Mouse (Mus musculus): Measurements from ENCODE around the gene Gm28539. TPM values are rescaled to one million over a fixed set of nuclear protein-coding genes. Genes with fewer than 3 reads are reported as not detected.
"Not testable (repeated sequence)": the region's sequence is repeated elsewhere in the genome, so short reads cannot be mapped to it uniquely, and the experiment has no call there.

The Gm28539 gene
- polyA plus RNA-seq, 1 experiment from 2014 or later: not detected

DNA sequence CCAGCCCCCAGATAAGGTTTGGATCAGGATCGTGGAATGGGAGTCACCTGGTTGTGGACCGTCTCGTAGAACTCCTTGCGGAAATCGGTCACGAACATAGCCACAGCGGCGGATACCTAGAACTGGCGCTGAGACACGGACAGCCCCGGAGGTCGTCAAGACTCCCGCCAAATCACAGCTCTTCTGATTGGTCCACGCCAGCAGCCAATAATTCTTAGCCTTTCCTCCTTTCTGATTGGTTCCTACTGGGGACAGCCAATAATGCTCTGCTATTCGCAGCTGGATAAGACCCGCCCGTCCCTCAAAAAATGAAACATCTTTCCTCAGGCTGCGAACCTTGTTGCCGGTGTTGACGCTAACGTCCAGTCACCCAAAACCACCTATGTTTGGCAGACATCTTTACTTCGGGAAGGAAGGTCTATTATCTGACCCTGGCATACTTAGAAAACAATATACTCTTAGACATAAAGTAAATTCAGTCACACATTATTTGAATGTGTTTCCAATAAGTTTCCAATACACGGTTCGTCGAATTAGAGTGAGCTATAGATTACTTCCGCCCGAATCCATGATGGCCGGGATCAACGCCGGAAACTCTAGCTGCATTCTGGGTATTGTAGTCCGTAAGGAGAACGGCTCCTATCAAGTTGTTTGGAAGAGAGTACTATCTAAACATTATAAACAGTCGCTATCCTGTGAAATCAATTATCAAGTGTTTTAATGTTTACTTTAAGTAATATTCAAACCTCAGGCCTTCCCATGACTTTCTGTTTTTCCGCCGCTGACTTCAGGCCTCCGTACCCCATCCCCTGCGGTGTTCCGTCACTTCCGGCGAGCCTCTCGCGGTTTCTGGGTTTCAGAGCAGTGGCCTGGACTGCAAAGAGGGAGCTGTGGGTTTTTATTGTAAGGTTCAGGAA is 24.7 kb upstream of the Gm28539 start, which contains the start of the genes Ufd1 and Cdc45:
Gene Ufd1 (plus strand): TSS at position 312 of the 917 bp plus-strand sequence.
Gene Cdc45 (minus strand): TSS at position 520 of the 917 bp plus-strand sequence.
- Histone ChIP-seq H3K27me3 (no peaks in the 10 kb centered on the region), H3K27ac (peak within 1 kb of the TSS; percentile 78), H3K9ac (peak within 1 kb of the TSS; percentile 83), H3K9me3 (replicated peaks) (no peaks in the 10 kb centered on the region), H3K4me2 (peak within 1 kb of the TSS; percentile 80), H3K36me3 (peaks cover 60% of the 10 kb centered on the region), H3K4me1 (replicated peaks) (peaks cover 44% of the 10 kb centered on the region), H3K4me3 (replicated peaks) (peak within 1 kb of the TSS; percentile 73)
- DNase-seq: peak; percentile 88
- ATAC-seq (ENCODE audit: low read depth): peak; percentile 90
- under 1% methylated on average over 42 of the region's 42 CpGs for WGBS (ENCODE audit: insufficient replicate concordance)

DNA sequence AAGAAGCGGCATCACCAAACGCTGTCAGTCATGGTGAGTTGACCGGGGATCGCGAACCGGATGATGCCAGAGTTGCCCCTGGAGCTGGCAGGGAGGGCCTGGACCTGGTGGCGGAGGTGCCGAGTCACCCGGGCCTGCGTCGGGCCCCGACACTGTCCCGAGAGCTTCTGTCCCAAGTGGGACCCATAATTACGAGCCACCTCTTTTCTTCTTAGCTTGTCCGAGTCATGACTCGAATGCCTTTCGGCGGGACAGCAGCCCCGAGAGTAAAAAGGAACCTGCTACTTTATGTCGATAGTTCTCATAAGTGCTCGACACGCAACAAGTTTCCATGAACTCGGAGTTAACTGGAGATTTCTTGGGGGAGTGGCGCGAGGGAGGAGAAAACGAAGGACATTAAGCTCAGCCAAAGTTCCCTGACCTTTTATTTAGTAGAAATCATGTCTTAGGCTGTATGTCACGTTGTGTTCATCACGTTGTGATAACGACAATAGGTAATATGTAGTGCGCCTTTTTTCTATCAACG is 23.9 kb upstream of the Gm28539 start:
- H3K4me1 ChIP-seq (replicated peaks): peaks cover 44% of the 10 kb centered on the region
- H3K4me2 ChIP-seq: peak overlapping the region; percentile 80
- no peak for DNase-seq
- no peaks in the 10 kb centered on the region for H3K9me3 ChIP-seq (replicated peaks)
- peak overlapping the region; percentile 78 for H3K27ac ChIP-seq
- WGBS (ENCODE audit: insufficient replicate concordance): 1% methylated on average over 31 of the region's 31 CpGs
- H3K9ac ChIP-seq: peak overlapping the region; percentile 81
- no peaks in the 10 kb centered on the region for H3K27me3 ChIP-seq
- peaks cover 60% of the 10 kb centered on the region for H3K36me3 ChIP-seq
- peak; percentile 50 for ATAC-seq (ENCODE audit: low read depth)
- H3K4me3 ChIP-seq (replicated peaks): peak overlapping the region; percentile 73

DNA sequence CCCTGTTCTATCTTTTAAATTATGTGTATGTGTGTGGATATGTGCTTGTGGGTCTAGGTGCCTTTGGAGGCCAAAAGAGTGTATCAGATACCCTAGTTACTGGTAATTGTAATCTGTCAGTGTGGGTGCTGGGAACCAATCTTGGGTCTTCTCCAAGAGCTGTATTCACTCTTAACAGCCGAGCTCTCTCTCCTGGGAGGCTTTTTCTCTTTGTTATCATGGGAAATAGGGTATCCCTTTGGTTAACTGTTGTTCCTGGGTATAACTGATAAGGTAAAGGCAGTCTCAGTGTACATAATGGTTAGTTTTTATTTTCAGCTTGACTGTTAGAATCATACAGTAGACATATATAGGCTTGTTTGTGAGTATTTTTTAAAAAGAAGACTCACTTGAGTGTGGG is 14.0 kb upstream of the Gm28539 start:
- no peak overlapping the region for H3K27ac ChIP-seq
- H3K4me2 ChIP-seq: no peak overlapping the region
- H3K36me3 ChIP-seq: peaks cover 98% of the 10 kb centered on the region
- no peaks in the 10 kb centered on the region for H3K9me3 ChIP-seq (replicated peaks)
- 25% methylated on average over 1 of the region's 1 CpGs for WGBS (ENCODE audit: insufficient replicate concordance)
- no peaks in the 10 kb centered on the region for H3K27me3 ChIP-seq
- no peak overlapping the region for H3K4me3 ChIP-seq (replicated peaks)
- no peak for DNase-seq
- no peak overlapping the region for H3K9ac ChIP-seq
- ATAC-seq (ENCODE audit: low read depth): peak; percentile 23; the same call in 1 of the 2 replicates
- H3K4me1 ChIP-seq (replicated peaks): peaks cover 21% of the 10 kb centered on the region

DNA sequence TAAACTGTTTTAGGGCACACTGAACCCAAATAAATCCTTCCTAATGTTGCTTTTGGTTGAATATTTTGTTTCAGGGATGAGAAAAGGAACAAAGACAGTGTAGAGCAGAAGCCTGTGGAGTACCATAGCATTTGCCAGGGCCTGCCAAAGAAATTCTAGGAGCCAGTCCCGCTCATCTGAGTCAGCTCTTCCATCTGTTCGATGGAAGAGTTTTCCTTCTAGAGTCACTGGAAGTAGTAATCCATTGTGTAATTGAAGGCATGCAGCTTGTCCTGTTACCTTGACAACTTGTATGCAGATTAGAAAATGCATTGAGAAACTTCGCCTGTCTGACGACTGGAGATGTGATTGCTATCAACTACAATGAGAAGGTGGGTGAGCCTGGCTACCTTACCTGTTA is 13.5 kb upstream of the Gm28539 start:
- no peak overlapping the region for H3K4me3 ChIP-seq (replicated peaks)
- H3K27me3 ChIP-seq: no peaks in the 10 kb centered on the region
- H3K4me2 ChIP-seq: no peak overlapping the region
- no peak overlapping the region for H3K9ac ChIP-seq
- no peak for DNase-seq
- H3K27ac ChIP-seq: no peak overlapping the region
- peaks cover 21% of the 10 kb centered on the region for H3K4me1 ChIP-seq (replicated peaks)
- no peaks in the 10 kb centered on the region for H3K9me3 ChIP-seq (replicated peaks)
- peaks cover 98% of the 10 kb centered on the region for H3K36me3 ChIP-seq
- WGBS (ENCODE audit: insufficient replicate concordance): 73% methylated on average over 4 of the region's 4 CpGs
- no peak for ATAC-seq (ENCODE audit: low read depth)

DNA sequence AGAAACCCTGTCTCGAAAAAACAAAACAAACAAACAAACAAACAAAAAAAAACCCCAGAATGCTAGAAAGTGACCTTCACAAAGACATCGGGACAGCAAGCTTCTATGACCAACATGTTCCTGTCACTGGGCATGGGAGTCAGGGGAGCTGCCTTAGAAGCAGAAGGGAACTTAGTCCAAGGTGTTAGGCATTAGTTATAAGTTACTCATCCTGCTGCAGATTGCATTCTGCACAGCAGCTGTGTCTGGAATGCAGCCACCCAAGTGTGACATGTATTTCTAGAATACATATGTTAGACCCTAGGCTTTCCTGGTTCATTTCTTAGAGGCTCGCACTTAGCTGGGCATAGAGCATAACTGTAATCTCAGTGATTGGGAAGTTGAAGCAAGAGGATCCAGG is 7.8 kb upstream of the Gm28539 start:
- 82% methylated on average over 3 of the region's 3 CpGs for WGBS (ENCODE audit: insufficient replicate concordance)
- Histone ChIP-seq H3K4me1 (replicated peaks) (no peaks in the 10 kb centered on the region), H3K36me3 (peaks cover 98% of the 10 kb centered on the region), H3K27ac (no peak overlapping the region), H3K4me2 (no peak overlapping the region), H3K9ac (no peak overlapping the region), H3K27me3 (no peaks in the 10 kb centered on the region), H3K4me3 (replicated peaks) (no peak overlapping the region), H3K9me3 (replicated peaks) (no peaks in the 10 kb centered on the region)
- DNase-seq (no peak), ATAC-seq (ENCODE audit: low read depth) (no peak)

DNA sequence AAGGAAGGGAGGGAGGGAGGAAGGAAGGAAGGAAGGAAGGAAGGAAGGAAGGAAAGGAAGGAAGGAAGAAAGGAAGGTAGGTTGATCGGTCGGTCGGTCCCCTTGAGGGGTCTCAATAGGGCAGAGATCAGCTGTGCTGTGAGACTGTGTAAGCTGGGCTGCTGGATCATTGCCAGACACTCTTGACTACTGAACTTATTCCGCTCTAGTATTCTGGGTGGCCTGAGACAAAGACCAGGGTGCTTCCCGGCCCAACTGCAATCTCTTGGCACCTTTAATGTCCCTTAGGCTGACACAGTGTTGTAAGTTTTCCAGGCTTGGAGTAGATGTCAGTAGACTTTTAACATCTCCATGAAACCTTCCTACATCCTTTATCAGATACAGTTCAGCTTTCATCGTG is 7.3 kb upstream of the Gm28539 start:
- DNase-seq: no peak
- Histone ChIP-seq H3K9ac (no peak overlapping the region), H3K4me1 (replicated peaks) (no peaks in the 10 kb centered on the region), H3K27me3 (no peaks in the 10 kb centered on the region), H3K9me3 (replicated peaks) (no peaks in the 10 kb centered on the region), H3K4me3 (replicated peaks) (no peak overlapping the region), H3K27ac (no peak overlapping the region), H3K36me3 (peaks cover 98% of the 10 kb centered on the region), H3K4me2 (no peak overlapping the region)
- 79% methylated on average over 6 of the region's 6 CpGs for WGBS (ENCODE audit: insufficient replicate concordance)
- ATAC-seq (ENCODE audit: low read depth): no peak

DNA sequence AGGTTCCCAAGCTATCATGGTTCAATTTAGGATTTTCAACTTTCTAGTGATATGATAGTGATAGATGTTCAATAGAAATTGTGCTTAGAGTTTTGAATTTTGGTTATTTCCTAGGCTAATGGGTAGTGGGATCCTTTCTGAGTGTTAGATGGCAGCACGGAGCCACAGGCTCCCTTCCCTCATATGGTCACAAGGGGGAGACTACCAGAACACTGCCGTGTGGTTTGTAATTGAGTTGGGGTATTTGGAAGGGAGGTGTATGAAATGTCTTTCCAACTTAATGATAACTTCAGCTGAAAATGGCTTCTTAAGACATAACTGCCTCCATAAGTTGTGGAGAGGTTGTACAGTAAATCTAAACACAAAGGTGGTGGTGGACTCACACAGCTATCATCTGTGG is 2.9 kb upstream of the Gm28539 start:
- WGBS (ENCODE audit: insufficient replicate concordance): 86% methylated on average over 2 of the region's 2 CpGs
- H3K27ac ChIP-seq: no peak overlapping the region

DNA sequence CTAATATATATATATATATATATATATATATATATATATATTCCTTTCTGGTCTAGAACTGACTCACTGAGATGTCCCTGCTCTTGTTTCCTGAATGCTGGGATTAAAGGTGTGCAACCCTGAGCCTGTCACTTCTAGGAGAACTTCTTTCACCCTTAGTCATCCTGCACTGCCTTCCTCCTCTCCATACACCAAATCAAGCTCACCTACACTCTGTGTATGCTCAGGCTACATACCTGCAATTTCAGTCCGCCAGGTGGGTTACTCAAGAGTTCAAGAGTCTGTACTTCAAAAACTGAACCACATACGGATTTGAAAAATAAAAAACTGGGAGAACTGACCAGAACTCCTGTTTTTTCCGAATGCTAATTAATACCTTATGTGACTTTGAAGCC is 314 bp upstream of the Gm28539 start:
- no peaks in the 10 kb centered on the region for H3K9me3 ChIP-seq (replicated peaks)
- no peak overlapping the region; the same call in 1 of the 2 replicates for H3K27ac ChIP-seq
- no peaks in the 10 kb centered on the region for H3K27me3 ChIP-seq
- H3K4me3 ChIP-seq (replicated peaks): peak overlapping the region; percentile 90
- ATAC-seq (ENCODE audit: low read depth) (peak; percentile 14; the same call in 1 of the 2 replicates), DNase-seq (no peak)
- 27% methylated on average over 3 of the region's 3 CpGs for WGBS (ENCODE audit: insufficient replicate concordance)
- peaks cover 13% of the 10 kb centered on the region for H3K4me1 ChIP-seq (replicated peaks)
- peak overlapping the region; percentile 85 for H3K4me2 ChIP-seq
- H3K9ac ChIP-seq: peak overlapping the region; percentile 95; the same call in 1 of the 2 replicates
- H3K36me3 ChIP-seq: peaks cover 58% of the 10 kb centered on the region

More for the DNA sequence above, 2.9 kb upstream of the Gm28539 start:
- no peak overlapping the region for H3K4me3 ChIP-seq (replicated peaks)
- no peaks in the 10 kb centered on the region for H3K27me3 ChIP-seq
- H3K9ac ChIP-seq: no peak overlapping the region
- H3K36me3 ChIP-seq: peaks cover 74% of the 10 kb centered on the region
- H3K4me2 ChIP-seq: no peak overlapping the region
- ATAC-seq (ENCODE audit: low read depth): no peak
- no peak for DNase-seq
- H3K9me3 ChIP-seq (replicated peaks): no peaks in the 10 kb centered on the region
- peaks cover 13% of the 10 kb centered on the region for H3K4me1 ChIP-seq (replicated peaks)

DNA sequence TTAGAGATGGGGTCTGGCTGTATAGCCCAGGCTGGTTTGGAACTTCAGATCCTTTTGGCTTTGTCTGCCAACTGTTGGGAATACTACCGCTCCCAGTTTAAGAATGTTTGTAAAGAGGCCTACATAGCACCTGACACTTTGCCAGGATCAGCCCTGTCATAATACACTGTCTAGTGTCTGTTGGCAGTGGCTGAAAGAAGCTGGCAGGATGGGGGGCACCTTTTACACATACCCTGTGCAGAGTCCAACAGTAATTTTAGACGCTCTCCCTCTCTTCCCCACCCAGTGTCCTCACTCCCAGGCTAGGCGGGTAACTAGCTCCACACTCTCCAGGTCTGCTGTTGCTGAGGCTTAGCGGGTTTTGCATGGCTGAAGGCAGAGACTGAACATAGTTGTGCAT is 2.0 kb downstream of the Gm28539 start:
- H3K4me3 ChIP-seq (replicated peaks): no peak overlapping the region
- DNase-seq: no peak
- peaks cover 13% of the 10 kb centered on the region for H3K4me1 ChIP-seq (replicated peaks)
- H3K27me3 ChIP-seq: no peaks in the 10 kb centered on the region
- ATAC-seq (ENCODE audit: low read depth): no peak
- no peak overlapping the region for H3K27ac ChIP-seq
- no peaks in the 10 kb centered on the region for H3K9me3 ChIP-seq (replicated peaks)
- 82% methylated on average over 4 of the region's 4 CpGs for WGBS (ENCODE audit: insufficient replicate concordance)
- no peak overlapping the region for H3K9ac ChIP-seq
- peaks cover 35% of the 10 kb centered on the region for H3K36me3 ChIP-seq
- no peak overlapping the region for H3K4me2 ChIP-seq

DNA sequence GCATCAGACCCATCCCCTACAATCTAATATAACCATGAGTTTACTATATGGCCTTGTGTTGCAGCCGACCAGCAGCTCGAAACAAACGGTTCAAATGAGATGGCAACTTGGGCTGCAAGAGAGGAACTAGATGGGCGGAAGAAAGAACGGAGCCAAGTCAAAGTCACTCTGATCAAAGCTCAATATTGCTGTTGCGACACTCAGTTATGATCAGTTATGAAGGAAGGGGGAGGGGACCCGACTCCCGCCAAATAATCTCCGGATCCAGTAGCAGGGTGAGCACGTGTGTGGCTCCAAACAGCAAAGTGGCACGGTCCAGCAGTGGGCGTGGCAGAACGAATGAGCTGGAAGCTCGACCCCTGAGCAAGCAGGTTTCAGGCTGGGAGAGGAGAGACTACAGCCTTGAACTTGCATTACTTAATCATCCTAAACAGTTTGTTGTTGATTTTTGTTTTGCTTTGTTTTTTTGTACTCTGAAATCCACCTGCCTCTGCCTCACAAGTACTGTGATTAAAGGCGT is 10.0 kb downstream of the Gm28539 start:
- DNase-seq (no peak), ATAC-seq (ENCODE audit: low read depth) (no peak)

DNA sequence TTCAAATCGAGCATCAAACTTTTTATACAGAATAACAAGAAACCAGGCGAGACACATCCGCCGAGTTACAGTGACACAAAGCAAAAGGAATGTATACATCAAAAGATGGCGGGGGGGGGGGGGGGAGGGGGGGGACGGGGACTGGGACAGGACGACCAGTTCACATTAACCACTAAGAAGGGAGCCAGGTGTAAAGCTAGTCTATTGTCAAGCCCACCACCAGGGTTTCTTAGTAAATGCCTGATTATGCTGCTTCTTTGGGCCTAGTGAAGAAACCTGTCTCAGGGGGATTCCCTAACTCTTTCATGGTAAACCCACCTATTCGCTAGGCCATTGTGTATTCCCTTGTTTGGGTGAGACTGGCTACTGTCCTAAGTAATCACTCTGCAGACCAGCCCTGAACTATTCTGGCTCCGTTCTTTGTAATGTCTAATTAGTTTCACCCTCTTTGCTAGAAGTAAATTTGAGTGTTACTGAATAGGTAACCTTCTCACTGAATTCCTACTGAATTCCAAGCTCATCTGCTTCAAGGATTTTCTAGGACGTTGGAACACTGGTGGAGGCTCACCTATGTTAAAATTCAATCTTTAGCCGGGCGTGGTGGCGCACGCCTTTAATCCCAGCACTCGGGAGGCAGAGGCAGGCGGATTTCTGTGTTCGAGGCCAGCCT is 13.3 kb downstream of the Gm28539 start:
- H3K9ac ChIP-seq; H3K27me3 ChIP-seq; H3K36me3 ChIP-seq; H3K4me3 ChIP-seq (replicated peaks); H3K4me2 ChIP-seq; DNase-seq; ATAC-seq (ENCODE audit: low read depth); H3K4me1 ChIP-seq (replicated peaks); H3K9me3 ChIP-seq (replicated peaks); H3K27ac ChIP-seq: not testable (repeated sequence)
- WGBS (ENCODE audit: insufficient replicate concordance): 79% methylated on average over 15 of the region's 17 CpGs

More for the DNA sequence above, 10.0 kb downstream of the Gm28539 start:
- WGBS (ENCODE audit: insufficient replicate concordance): 75% methylated on average over 15 of the region's 15 CpGs
- no peak overlapping the region for H3K4me2 ChIP-seq
- H3K27ac ChIP-seq: no peak overlapping the region
- H3K4me3 ChIP-seq (replicated peaks): no peak overlapping the region
- no peaks in the 10 kb centered on the region for H3K36me3 ChIP-seq
- H3K27me3 ChIP-seq: no peaks in the 10 kb centered on the region
- no peak overlapping the region for H3K9ac ChIP-seq
- H3K4me1 ChIP-seq (replicated peaks): no peaks in the 10 kb centered on the region
- no peaks in the 10 kb centered on the region for H3K9me3 ChIP-seq (replicated peaks)

All from liver, embryonic 13.5 days (tissue).